Mouse (Mus musculus) erythroid progenitor cell, adult 5-6 weeks (primary cell): ENCODE measurements around the gene Nr5a1. TPM values are rescaled to one million over a fixed set of nuclear protein-coding genes. Genes with fewer than 3 reads are reported as not detected.

Experiments used
- ATAC-seq: replicated peaks from 2 replicates; pipeline ENCODE4 v1.8.0; 2016; ENCODE audit warnings: moderate number of reproducible peaks, mild to moderate bottlenecking, moderate TSS enrichment, inconsistent platforms; ENCODE audit not compliant: poor library complexity, low FRiP score, severe bottlenecking
- total RNA-seq, 2 experiments: library from RNA; stranded (forward) in 1 of 2; stranded (reverse) in 1 of 2; fragments of 150-400 nt in 1 of 2; fragments of 186-747, 209-891 nt in 1 of 2; gene quantifications; 2 replicates each; pipeline versions ENCODE4 v1.2.3 to v1.2.4; 2015 to 2017; ENCODE audit warnings: low replicate concordance in 2 of 2

Nr5a1 gene
- total RNA-seq (2015; ENCODE audit: low replicate concordance) (not detected in 2 replicates), total RNA-seq (2017; ENCODE audit: low replicate concordance) (not detected in 2 replicates)

- ATAC-seq: no peak
These were observed at the start of gene Nr5a1 for GRCm38 (mm10) chr2:38714324-38714723. Gene Nr5a1 (minus strand): TSS chr2:38714542.

- ATAC-seq: no peak
These were observed 25.5 kb upstream of the Nr5a1 start for GRCm38 (mm10) chr2:38739847-38740246.

GRCm38 (mm10) chr2:38739410-38739809 is 25.1 kb upstream of the Nr5a1 start:
- 0 out of 2 replicates have a peak, but pooled peaks have one; percentile 63 for ATAC-seq

GRCm38 (mm10) chr2:38738601-38739301 is 24.4 kb upstream of the Nr5a1 start:
- ATAC-seq: no peak

- no peak for ATAC-seq
These were observed 21.4 kb upstream of the Nr5a1 start for GRCm38 (mm10) chr2:38735740-38736139.

DNA sequence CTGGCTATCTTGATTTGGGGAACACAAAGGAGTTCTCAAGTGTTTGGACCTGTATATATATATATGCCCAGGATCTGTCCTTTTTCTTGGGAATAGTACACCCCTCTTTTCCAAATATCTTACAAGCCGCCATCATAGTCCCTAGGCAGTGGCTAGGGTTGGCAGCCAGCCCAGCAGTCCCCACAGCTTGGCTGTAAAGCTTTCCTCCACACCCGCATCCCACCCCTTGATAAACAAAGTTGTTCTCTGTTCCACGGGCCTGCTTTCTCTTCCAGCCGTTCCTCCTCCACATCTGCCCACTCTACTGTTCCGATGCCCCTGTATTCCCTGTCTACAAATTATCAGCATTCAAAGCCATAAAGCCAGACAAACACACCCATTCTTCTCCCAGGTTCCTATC is 20.4 kb upstream of the Nr5a1 start:
- ATAC-seq: no peak

- ATAC-seq: no peak
These were observed 16.0 kb upstream of the Nr5a1 start for GRCm38 (mm10) chr2:38730331-38730827.

DNA sequence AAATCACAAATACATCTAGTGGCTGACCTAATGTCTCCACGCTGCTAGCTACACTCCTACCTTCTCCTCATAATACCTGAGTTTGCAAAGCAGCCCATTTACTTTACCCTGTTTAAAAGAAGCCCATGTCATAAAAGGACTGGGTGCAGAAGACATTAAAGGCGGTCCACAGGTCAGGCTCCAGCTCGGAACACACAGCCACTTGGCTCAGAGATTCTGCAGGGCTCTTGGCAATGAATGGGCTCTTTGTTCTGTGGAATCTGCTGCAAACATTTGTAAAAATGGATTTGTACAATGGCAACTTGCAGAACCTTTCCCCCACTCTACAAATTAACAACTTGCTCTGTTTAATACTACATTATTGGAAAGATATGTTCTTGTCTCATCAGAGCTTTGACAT is 11.1 kb upstream of the Nr5a1 start:
- no peak for ATAC-seq

GRCm38 (mm10) chr2:38723378-38723777 is 9.0 kb upstream of the Nr5a1 start:
- ATAC-seq: no peak

DNA sequence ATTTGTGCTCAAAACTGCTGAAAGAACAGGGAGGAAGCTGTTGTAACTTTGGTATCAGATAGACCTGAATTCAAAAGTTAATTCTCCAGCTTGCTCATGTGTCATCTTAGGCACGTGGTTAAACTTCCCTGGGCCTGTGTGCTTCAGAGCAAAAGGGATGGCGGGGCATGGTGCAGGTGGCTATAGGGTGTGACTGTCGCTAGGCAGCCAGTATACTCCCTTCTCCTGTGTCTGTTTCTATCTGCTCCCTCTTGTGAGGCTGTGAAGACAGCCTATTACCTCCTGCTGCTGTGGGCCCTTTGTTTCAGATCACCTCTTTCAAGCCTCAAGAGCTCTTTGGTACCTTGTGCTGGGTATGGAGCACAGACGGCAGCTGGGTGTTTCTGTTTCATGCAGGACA is 7.7 kb upstream of the Nr5a1 start:
- ATAC-seq: no peak

GRCm38 (mm10) chr2:38720661-38721060 is 6.3 kb upstream of the Nr5a1 start:
- ATAC-seq: no peak

GRCm38 (mm10) chr2:38719354-38719753 is 5.0 kb upstream of the Nr5a1 start:
- ATAC-seq: no peak

DNA sequence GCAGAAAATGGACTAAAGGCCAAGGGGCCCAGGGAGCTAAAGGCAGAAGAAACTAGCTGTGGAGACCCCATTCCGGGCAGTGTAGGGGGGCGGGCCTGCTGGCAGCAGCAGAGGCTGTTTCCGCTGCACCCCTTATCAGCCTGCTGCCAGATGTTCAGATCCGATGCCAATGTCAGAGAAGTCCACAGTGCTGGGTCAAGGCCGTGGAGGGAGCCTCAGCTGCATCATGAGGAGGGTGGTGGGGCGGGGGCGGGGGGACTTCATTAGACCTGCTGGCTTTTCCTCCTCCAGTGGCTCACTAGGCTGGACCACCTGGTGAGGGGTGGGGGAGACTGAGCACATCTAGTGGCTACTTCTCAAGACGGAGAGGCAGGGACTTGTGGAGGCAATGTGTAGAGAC is 4.3 kb upstream of the Nr5a1 start:
- no peak for ATAC-seq

DNA sequence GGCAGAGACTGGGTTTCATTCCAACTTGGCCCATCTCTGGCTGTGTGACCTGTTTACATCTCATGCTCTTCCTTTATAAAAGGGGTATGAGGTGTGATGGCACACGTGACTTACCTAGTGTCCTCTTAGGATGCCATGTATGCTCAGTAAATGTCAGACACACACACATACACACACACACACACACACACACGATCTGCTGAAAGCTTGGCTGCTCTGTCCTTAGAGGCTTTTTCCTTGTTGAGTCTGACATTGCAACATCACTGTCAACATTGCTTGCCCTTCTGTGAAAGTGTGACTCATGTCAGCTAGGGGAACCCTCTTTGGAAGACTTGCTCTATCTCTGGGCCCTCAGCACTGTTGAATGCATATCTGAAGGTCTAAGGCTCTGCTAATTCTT is 3.1 kb upstream of the Nr5a1 start:
- ATAC-seq: no peak

- no peak for ATAC-seq
These were observed 746 bp downstream of the Nr5a1 start for GRCm38 (mm10) chr2:38713596-38713995.

- no peak for ATAC-seq
These were observed 1.6 kb downstream of the Nr5a1 start for GRCm38 (mm10) chr2:38712769-38713125.

GRCm38 (mm10) chr2:38712076-38712768 is 2.1 kb downstream of the Nr5a1 start:
- ATAC-seq: no peak

- ATAC-seq: no peak
These were observed 2.9 kb downstream of the Nr5a1 start for GRCm38 (mm10) chr2:38711421-38711861.

GRCm38 (mm10) chr2:38710304-38711241 is 3.8 kb downstream of the Nr5a1 start:
- no peak for ATAC-seq
